Mouse (Mus musculus) thymus, adult 2 months (tissue): ENCODE results near the gene Bag2.

Experiments used
- CTCF ChIP-seq: fragments of 200-500 bp; IDR thresholded peaks from 2 replicates; pipeline ENCODE4 v1.5.1; 2012; ENCODE audit warnings: mild to moderate bottlenecking, control low read depth, low read length, moderate library complexity, borderline replicate concordance; ENCODE audit not compliant: control insufficient read depth, poor library complexity, insufficient read depth; ENCODE audit errors: extremely low read depth
- POLR2A ChIP-seq: fragments of 200-500 bp; IDR thresholded peaks from 2 replicates; pipeline ENCODE4 v1.6.1; 2012; ENCODE audit warnings: mild to moderate bottlenecking, low read length, control low read depth, moderate library complexity; ENCODE audit not compliant: control insufficient read depth, poor library complexity, insufficient read depth; ENCODE audit errors: extremely low read depth

DNA sequence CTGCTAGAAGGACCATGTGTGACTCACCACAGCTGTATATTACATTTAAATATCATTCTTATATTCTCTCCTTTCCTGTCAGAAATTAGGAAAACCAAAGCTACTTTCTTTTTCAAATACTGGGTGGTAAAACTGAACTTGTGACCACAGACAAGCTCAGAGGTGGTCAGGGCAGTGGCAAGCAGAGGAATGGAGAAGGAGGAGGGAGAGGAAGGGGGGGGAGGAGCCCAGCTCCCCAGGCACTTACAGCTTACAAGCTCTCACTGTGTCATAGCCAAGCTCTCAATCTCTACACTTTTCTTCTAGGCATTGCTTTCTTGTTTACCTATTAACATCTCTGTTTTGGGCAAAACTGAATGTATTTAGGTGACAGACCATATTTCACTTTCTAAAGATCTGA, 11.2 kb upstream of the Bag2 start:
- TF ChIP-seq CTCF (no peak), POLR2A (no peak)
